Mouse (Mus musculus) kidney, adult 10 weeks (tissue): Measurements from ENCODE around the gene Olfr434. TPM values are rescaled to one million over a fixed set of nuclear protein-coding genes. Genes with fewer than 3 reads are reported as not detected.

ENCODE experiments used
- polyA plus RNA-seq: library from polyadenylated mRNA; stranded (reverse); fragments of 350-450 nt; fragmentation: Illumina TruSeq; extraction: RNeasy Lipid Tissue Mini Kit (QIAGEN cat#74804); gene quantifications from one replicate; pipeline ENCODE4 v1.2.3, GENCODE M21; 2014; ENCODE audit warnings: low read depth, low replicate concordance

Gene Olfr434
- polyA plus RNA-seq: not detected

DNA sequence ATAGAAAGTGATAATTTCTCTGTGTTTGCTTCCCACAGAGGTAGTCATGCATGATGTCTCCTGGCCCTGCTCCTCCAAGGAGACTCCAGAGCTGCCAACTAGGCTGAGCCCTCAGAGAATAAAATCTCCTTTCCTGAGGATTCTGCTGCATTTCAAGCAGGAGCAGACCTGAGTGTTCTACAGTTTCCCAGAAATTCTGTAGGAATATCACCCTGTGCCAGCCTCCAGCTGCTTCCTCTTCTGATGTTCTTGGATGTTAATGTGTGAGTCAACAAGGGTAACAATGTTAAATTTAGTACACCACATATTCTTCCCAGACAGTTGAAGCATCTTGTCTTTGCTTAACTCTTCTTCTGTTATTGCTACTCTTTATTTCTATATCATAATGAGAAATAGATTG lies at the start of gene Olfr434:
TSS of gene Olfr434 (plus strand) at position 149 of the 400 bp plus-strand sequence.

DNA sequence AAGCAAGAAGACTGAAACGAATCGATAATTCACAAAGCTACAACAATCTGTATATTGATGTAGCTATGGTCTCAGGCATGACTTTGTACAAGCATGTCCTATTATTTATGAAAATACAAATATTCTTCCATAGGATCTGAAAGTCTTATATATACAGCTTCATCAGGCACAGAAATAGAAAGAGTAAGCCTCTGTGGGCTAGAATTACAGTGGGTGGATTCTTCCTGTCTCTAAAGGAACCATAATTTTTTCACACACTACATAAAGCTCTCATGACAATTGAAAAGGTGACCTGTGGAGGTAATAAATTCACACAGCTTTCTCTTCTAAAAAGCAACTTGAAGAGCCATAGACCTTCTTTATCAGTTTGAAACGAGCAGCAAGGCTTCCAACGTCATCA lies 41.0 kb upstream of the Olfr434 start, which contains the start of gene Olfr13:
TSS of gene Olfr13 (plus strand) at position 301 of the 400 bp plus-strand sequence.

DNA sequence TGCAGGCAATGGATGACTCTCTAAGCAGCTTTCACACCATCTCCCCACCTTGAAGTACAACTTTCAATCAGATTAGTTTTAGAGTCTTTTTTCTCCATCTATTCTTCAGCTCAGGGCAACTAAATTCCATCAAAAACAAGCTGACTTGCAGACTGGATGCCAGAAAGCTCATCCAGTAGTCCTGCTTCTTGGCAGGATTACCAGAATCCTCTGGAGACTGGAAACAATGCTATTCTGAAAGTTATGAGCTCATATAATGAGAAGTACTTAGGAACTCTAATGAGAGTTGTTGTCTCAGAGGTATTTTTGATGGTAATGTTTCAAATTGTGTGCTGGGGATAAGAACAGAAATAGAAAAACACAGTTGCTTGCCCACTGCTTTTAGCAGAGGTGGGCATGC lies 16.0 kb upstream of the Olfr434 start, which contains the start of gene Olfr435:
TSS of gene Olfr435 (plus strand) at position 366 of the 400 bp plus-strand sequence.

DNA sequence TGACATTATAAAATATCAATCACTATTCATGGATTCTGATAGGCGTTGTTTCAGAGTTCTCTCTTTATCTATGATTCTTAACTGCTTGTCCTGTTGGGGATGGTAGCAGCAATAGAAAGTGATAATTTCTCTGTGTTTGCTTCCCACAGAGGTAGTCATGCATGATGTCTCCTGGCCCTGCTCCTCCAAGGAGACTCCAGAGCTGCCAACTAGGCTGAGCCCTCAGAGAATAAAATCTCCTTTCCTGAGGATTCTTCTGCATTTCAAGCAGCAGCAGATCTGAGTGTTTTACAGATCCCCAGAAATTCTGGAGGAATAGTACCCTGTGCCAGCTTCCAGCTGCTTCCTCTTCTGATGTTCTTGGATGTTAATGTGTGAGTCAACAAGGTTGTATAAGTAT lies 18.4 kb downstream of the Olfr434 start, which contains the start of gene Olfr47:
TSS of gene Olfr47 (plus strand) at position 275 of the 400 bp plus-strand sequence.

DNA sequence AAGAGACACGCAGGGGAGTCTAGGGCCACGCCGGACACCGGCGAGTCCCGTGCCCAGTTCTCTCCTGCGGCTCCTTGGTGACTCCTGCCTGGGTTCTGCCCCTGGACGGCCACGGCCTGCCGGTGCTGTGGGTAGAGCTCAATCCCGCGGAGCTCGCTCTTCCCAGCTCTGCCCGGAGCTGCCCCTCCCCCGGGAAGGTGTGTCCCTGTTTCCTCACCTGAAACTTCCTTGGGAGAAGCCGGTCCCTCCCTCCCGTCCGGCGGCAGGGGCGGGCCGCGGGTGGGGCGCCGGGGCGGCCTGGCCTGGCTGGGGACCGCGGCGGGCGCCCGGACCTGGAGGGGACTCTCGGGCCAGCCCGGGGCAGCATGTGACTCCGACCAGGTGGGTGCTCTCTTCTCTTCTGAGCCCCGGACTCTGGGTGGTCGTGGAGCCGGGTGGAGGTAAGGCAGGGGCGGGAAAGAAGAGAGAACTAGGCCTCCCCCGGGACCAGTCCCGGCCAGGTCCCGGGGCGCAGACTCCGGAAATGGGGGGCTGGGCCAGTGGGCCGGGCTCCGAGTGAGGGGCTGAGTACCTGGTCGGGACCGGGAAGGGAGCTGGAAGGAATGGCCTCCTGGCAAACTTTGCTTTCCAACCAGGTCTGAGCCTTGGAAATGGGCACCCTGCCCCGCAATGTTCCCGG lies 52.7 kb downstream of the Olfr434 start, which contains the start of gene Arhgef5:
TSS of gene Arhgef5 (plus strand) at position 220 of the 679 bp plus-strand sequence.

Other genes with a start within 250 kb of the Olfr434 start
- gene Olfr441, start 106.7 kb upstream of the Olfr434 start, polyA plus RNA-seq: not detected
- gene Olfr237-ps1, start 66.5 kb upstream of the Olfr434 start, polyA plus RNA-seq: not detected
- not detected for gene Olfr437, start 49.7 kb upstream of the Olfr434 start, polyA plus RNA-seq
- gene Olfr13, start 40.9 kb upstream of the Olfr434 start, polyA plus RNA-seq: not detected
- not detected for gene Olfr435, start 15.9 kb upstream of the Olfr434 start, polyA plus RNA-seq
- not detected for gene Olfr47, start 18.5 kb downstream of the Olfr434 start, polyA plus RNA-seq
- 30.5 TPM for gene Arhgef5, start 52.6 kb downstream of the Olfr434 start, polyA plus RNA-seq
- gene Nobox, start 96.5 kb downstream of the Olfr434 start, polyA plus RNA-seq: not detected